8 mouse cellular contexts compared by ENCODE assay signal in genomic region chr8:122444058-122444748, GRCm38 (mm10). TPM values are rescaled to one million over a fixed set of nuclear protein-coding genes. Genes with fewer than 3 reads are reported as not detected.
A peak's percentile ranks its signal among the peaks of the same experiment; 100 is the strongest.
DNase-seq lines count a peak whose midpoint lies in the region; ATAC-seq and TF ChIP-seq lines count a peak whose summit lies in the region.

No protein-coding gene starts in this region.

- intact Hi-C loops in heart, postnatal 10 days (cut with DNase I): loop anchor here (2.0 to 10.0 kb wide), 2 partner anchors 33 to 169 kb away; partner anchors contain the start of genes Ctu2 and Rnf166

- H3K4me3 ChIP-seq in ES-Bruce4 (ENCODE audit: low read depth, low read length): peak overlapping the region; percentile 73
- peak overlapping the region; percentile 63 for H3K4me3 ChIP-seq in forebrain, embryonic 12.5 days (replicated peaks)
- peak overlapping the region; percentile 87 for H3K4me3 ChIP-seq in liver, embryonic 16.5 days (ENCODE audit: low read depth, low read length)
- H3K4me3 ChIP-seq in neural tube, embryonic 12.5 days: peak overlapping the region; percentile 68
- peak overlapping the region; percentile 81 for H3K4me3 ChIP-seq in testis, adult 2 months (ENCODE audit: control insufficient read depth, low read depth, low read length)

- H3K4me1 ChIP-seq in ES-Bruce4 (ENCODE audit: control insufficient read depth, insufficient read depth, low read length): no peaks in the 10 kb centered on the region
- peaks cover 31% of the 10 kb centered on the region for H3K4me1 ChIP-seq in forebrain, embryonic 12.5 days
- H3K4me1 ChIP-seq in liver, embryonic 16.5 days (ENCODE audit: control insufficient read depth, low read depth, low read length): peaks cover 29% of the 10 kb centered on the region
- peaks cover 30% of the 10 kb centered on the region for H3K4me1 ChIP-seq in neural tube, embryonic 12.5 days
- peaks cover 9% of the 10 kb centered on the region for H3K4me1 ChIP-seq in testis, adult 2 months (ENCODE audit: control insufficient read depth, insufficient read depth, low read length)

- peak; percentile 77 for DNase-seq in c-Kit-positive CD71-positive TER-119-negative erythroid progenitor cells, embryonic 14.5 days (ENCODE audit: low read depth)
- DNase-seq in heart, postnatal 10 days: peak; percentile 90 to 91
- DNase-seq in large intestine, adult 2 months (ENCODE audit: low read depth, low spot score): peak; percentile 97

- H3K27ac ChIP-seq in ES-Bruce4 (ENCODE audit: insufficient read depth, low read length): peak overlapping the region; percentile 16
- H3K27ac ChIP-seq in forebrain, embryonic 12.5 days: peak overlapping the region; percentile 99
- H3K27ac ChIP-seq in liver, embryonic 16.5 days (ENCODE audit: low read length): peak overlapping the region; percentile 93
- H3K27ac ChIP-seq in neural tube, embryonic 12.5 days: peak overlapping the region; percentile 94
- H3K27ac ChIP-seq in testis, adult 2 months (ENCODE audit: control insufficient read depth, insufficient read depth, low read depth, low read length): peak overlapping the region; percentile 56; the same call in 1 of the 2 replicates

- 20% methylated on average over 19 of the region's 19 CpGs for WGBS in forebrain, embryonic 12.5 days
- WGBS in large intestine, adult 2 months: under 1% methylated on average over 19 of the region's 19 CpGs
- WGBS in liver, embryonic 16.5 days (ENCODE audit: insufficient replicate concordance): 8% methylated on average over 19 of the region's 19 CpGs
- 22% methylated on average over 19 of the region's 19 CpGs for WGBS in neural tube, embryonic 12.5 days

- H3K4me2 ChIP-seq in forebrain, embryonic 12.5 days: peak overlapping the region; percentile 68
- peak overlapping the region; percentile 99 for H3K4me2 ChIP-seq in liver, embryonic 16.5 days (ENCODE audit: low read depth, low read length)
- peak overlapping the region; percentile 89 for H3K4me2 ChIP-seq in neural tube, embryonic 12.5 days (replicated peaks)

- no peaks in the 10 kb centered on the region for H3K9me3 ChIP-seq in ES-Bruce4 (replicated peaks; ENCODE audit: control insufficient read depth, insufficient read depth, low read length, poor library complexity, severe bottlenecking)
- no peaks in the 10 kb centered on the region for H3K9me3 ChIP-seq in forebrain, embryonic 12.5 days
- H3K9me3 ChIP-seq in liver, embryonic 16.5 days (replicated peaks; ENCODE audit: control insufficient read depth, low read length): no peaks in the 10 kb centered on the region
- no peaks in the 10 kb centered on the region for H3K9me3 ChIP-seq in neural tube, embryonic 12.5 days

- ATAC-seq in forebrain, embryonic 12.5 days (ENCODE audit: low FRiP score): peak; percentile 54
- ATAC-seq in liver, embryonic 16.5 days (ENCODE audit: low read depth): peak; percentile 23
- 0 out of 2 replicates have a peak, but pooled peaks have one; percentile 2 for ATAC-seq in neural tube, embryonic 12.5 days (ENCODE audit: low FRiP score, low read depth)

- H3K36me3 ChIP-seq in ES-Bruce4 (ENCODE audit: control insufficient read depth, insufficient read depth, low read length, poor library complexity, severe bottlenecking): no peaks in the 10 kb centered on the region
- peaks cover 10% of the 10 kb centered on the region for H3K36me3 ChIP-seq in forebrain, embryonic 12.5 days (replicated peaks)
- no peaks in the 10 kb centered on the region; the same call in 1 of the 2 replicates for H3K36me3 ChIP-seq in liver, embryonic 16.5 days (ENCODE audit: control insufficient read depth, insufficient read depth)
- H3K36me3 ChIP-seq in neural tube, embryonic 12.5 days: peaks cover 5% of the 10 kb centered on the region
- no peaks in the 10 kb centered on the region for H3K36me3 ChIP-seq in testis, adult 2 months (ENCODE audit: control insufficient read depth, insufficient read depth, low read length)

- no peak for TF ChIP-seq CTCF in ES-Bruce4 (IDR thresholded peaks at IDR 0.05; ENCODE audit: low read depth, low read length)
- no peak for TF ChIP-seq CTCF in testis, adult 2 months (IDR thresholded peaks at IDR 0.05; ENCODE audit: control insufficient read depth, insufficient read depth, insufficient replicate concordance, low read depth, low read length)

- peak overlapping the region; percentile 65 for H3K9ac ChIP-seq in ES-Bruce4 (ENCODE audit: low read depth, poor library complexity, severe bottlenecking)
- H3K9ac ChIP-seq in forebrain, embryonic 12.5 days: peak overlapping the region; percentile 81
- H3K9ac ChIP-seq in liver, embryonic 16.5 days (ENCODE audit: low read depth, low read length): peak overlapping the region; percentile 89
- H3K9ac ChIP-seq in neural tube, embryonic 12.5 days: peak overlapping the region; percentile 67

- TF ChIP-seq EP300 in ES-Bruce4 (IDR thresholded peaks at IDR 0.05; ENCODE audit: insufficient read depth, low read depth, low read length): peak; percentile 67; the same call in 1 of the 2 replicates

- TF ChIP-seq POLR2A in ES-Bruce4 (IDR thresholded peaks at IDR 0.05; ENCODE audit: insufficient read depth, low read length): no peak
- TF ChIP-seq POLR2A in testis, adult 2 months (IDR thresholded peaks at IDR 0.05; ENCODE audit: control insufficient read depth, low read depth, low read length): no peak

- no peaks in the 10 kb centered on the region for H3K27me3 ChIP-seq in ES-Bruce4 (ENCODE audit: control insufficient read depth, insufficient read depth, low read length, poor library complexity, severe bottlenecking)
- 0 out of 2 replicates have a peak, but pooled peaks cover 11% of the 10 kb centered on the region for H3K27me3 ChIP-seq in forebrain, embryonic 12.5 days
- H3K27me3 ChIP-seq in liver, embryonic 16.5 days (ENCODE audit: control insufficient read depth, insufficient read depth, low read depth, low read length): no peaks in the 10 kb centered on the region
- H3K27me3 ChIP-seq in neural tube, embryonic 12.5 days (replicated peaks): no peaks in the 10 kb centered on the region
- H3K27me3 ChIP-seq in testis, adult 2 months (ENCODE audit: control insufficient read depth, insufficient read depth, low read length): no peaks in the 10 kb centered on the region

RNA-seq across cellular contexts. Expression of gene Mvd, which starts 1.0 kb away (rescaled TPM):
- polyA plus RNA-seq in ES-Bruce4 (2011; ENCODE audit: insufficient read depth, insufficient read length, low read depth, missing spikeins): 60.4 and 61.6 TPM in 2 replicates
- 39.3 and 42.6 TPM in 2 replicates for polyA plus RNA-seq in forebrain, embryonic 12.5 days (2016; fragmentation: Nextera tagmentation; extraction: Ambion mirVana)
- 1 to 10 TPM; 5.4 to 5.7 TPM for total RNA-seq in heart, postnatal 10 days (2021)
- polyA plus RNA-seq in large intestine, adult 2 months (2012; rRNA removed): 45.0 and 54.8 TPM in 2 replicates
- 21.8 and 23.2 TPM in 2 replicates for polyA plus RNA-seq in liver, embryonic 16.5 days (2015; fragmentation: Nextera tagmentation; extraction: Ambion mirVana)
- 52.3 TPM in 2 replicates for polyA plus RNA-seq in neural tube, embryonic 12.5 days (2016; fragmentation: Nextera tagmentation; extraction: Ambion mirVana)
- polyA plus RNA-seq in testis, adult 2 months (2012; rRNA removed): 6.5 and 6.6 TPM in 2 replicates

RNA-seq across cellular contexts. Expression of gene Cyba, which starts 11.5 kb away (rescaled TPM):
- 76.1 and 89.4 TPM in 2 replicates for polyA plus RNA-seq in ES-Bruce4 (2011; ENCODE audit: insufficient read depth, insufficient read length, low read depth, missing spikeins)
- polyA plus RNA-seq in forebrain, embryonic 12.5 days (2016; fragmentation: Nextera tagmentation; extraction: Ambion mirVana): 37.8 and 42.6 TPM in 2 replicates
- total RNA-seq in heart, postnatal 10 days (2021): 10 to 100 TPM; 61.8 to 63.9 TPM
- polyA plus RNA-seq in large intestine, adult 2 months (2012; rRNA removed): 240 and 254 TPM in 2 replicates
- 191 TPM in 2 replicates for polyA plus RNA-seq in liver, embryonic 16.5 days (2015; fragmentation: Nextera tagmentation; extraction: Ambion mirVana)
- polyA plus RNA-seq in neural tube, embryonic 12.5 days (2016; fragmentation: Nextera tagmentation; extraction: Ambion mirVana): 58.5 and 59.9 TPM in 2 replicates
- 8.0 and 11.0 TPM in 2 replicates for polyA plus RNA-seq in testis, adult 2 months (2012; rRNA removed)

RNA-seq across cellular contexts. Expression of gene Snai3, which starts 16.3 kb away (rescaled TPM):
- polyA plus RNA-seq in ES-Bruce4 (2011; ENCODE audit: insufficient read depth, insufficient read length, low read depth, missing spikeins): 10.1 and 10.2 TPM in 2 replicates
- 0.15 TPM in 1 of 2 replicates, not detected in the other for polyA plus RNA-seq in forebrain, embryonic 12.5 days (2016; fragmentation: Nextera tagmentation; extraction: Ambion mirVana)
- total RNA-seq in heart, postnatal 10 days (2021): under 1 TPM; 0.52 to 0.53 TPM
- polyA plus RNA-seq in large intestine, adult 2 months (2012; rRNA removed): 1.4 and 1.6 TPM in 2 replicates
- 0.14 and 0.40 TPM in 2 replicates for polyA plus RNA-seq in liver, embryonic 16.5 days (2015; fragmentation: Nextera tagmentation; extraction: Ambion mirVana)
- not detected in 2 replicates for polyA plus RNA-seq in neural tube, embryonic 12.5 days (2016; fragmentation: Nextera tagmentation; extraction: Ambion mirVana)
- polyA plus RNA-seq in testis, adult 2 months (2012; rRNA removed): 3.7 and 3.8 TPM in 2 replicates

RNA-seq across cellular contexts. Expression of gene Il17c, which starts 22.4 kb away (rescaled TPM):
- polyA plus RNA-seq in ES-Bruce4 (2011; ENCODE audit: insufficient read depth, insufficient read length, low read depth, missing spikeins): not detected in 2 replicates
- polyA plus RNA-seq in forebrain, embryonic 12.5 days (2016; fragmentation: Nextera tagmentation; extraction: Ambion mirVana): not detected in 2 replicates
- total RNA-seq in heart, postnatal 10 days (2021): not detected
- polyA plus RNA-seq in large intestine, adult 2 months (2012; rRNA removed): 0.21 and 0.41 TPM in 2 replicates
- polyA plus RNA-seq in liver, embryonic 16.5 days (2015; fragmentation: Nextera tagmentation; extraction: Ambion mirVana): not detected in 2 replicates
- polyA plus RNA-seq in neural tube, embryonic 12.5 days (2016; fragmentation: Nextera tagmentation; extraction: Ambion mirVana): not detected in 2 replicates
- polyA plus RNA-seq in testis, adult 2 months (2012; rRNA removed): 0.16 TPM in 2 replicates

RNA-seq across cellular contexts. Expression of gene Rnf166, which starts 31.7 kb away (rescaled TPM):
- 15.6 and 17.1 TPM in 2 replicates for polyA plus RNA-seq in ES-Bruce4 (2011; ENCODE audit: insufficient read depth, insufficient read length, low read depth, missing spikeins)
- polyA plus RNA-seq in forebrain, embryonic 12.5 days (2016; fragmentation: Nextera tagmentation; extraction: Ambion mirVana): 35.1 and 35.4 TPM in 2 replicates
- total RNA-seq in heart, postnatal 10 days (2021): 10 to 100 TPM; 28.2 to 32.0 TPM
- 49.6 and 52.5 TPM in 2 replicates for polyA plus RNA-seq in large intestine, adult 2 months (2012; rRNA removed)
- polyA plus RNA-seq in liver, embryonic 16.5 days (2015; fragmentation: Nextera tagmentation; extraction: Ambion mirVana): 12.7 and 14.0 TPM in 2 replicates
- 34.6 and 39.7 TPM in 2 replicates for polyA plus RNA-seq in neural tube, embryonic 12.5 days (2016; fragmentation: Nextera tagmentation; extraction: Ambion mirVana)
- polyA plus RNA-seq in testis, adult 2 months (2012; rRNA removed): 120 and 122 TPM in 2 replicates

Comparison
In these comparisons a context has a peak if more than half of its experiments do, and no peak if none do; other contexts are left out.
1. Peak in every context shown above with its lines: DNase-seq, ATAC-seq, H3K4me3 ChIP-seq and H3K27ac ChIP-seq.
2. H3K27ac ChIP-seq: peak in every context shown above with its lines; median percentile 99 in forebrain, embryonic 12.5 days; 94 in neural tube, embryonic 12.5 days; 93 in liver, embryonic 16.5 days; 56 in testis, adult 2 months; 16 in ES-Bruce4.
3. ATAC-seq: peak in every context shown above with its lines; median percentile 54 in forebrain, embryonic 12.5 days; 23 in liver, embryonic 16.5 days; 2 in neural tube, embryonic 12.5 days.